Mouse (Mus musculus) cerebellum, adult 9-10 months (tissue): ENCODE measurements around the gene 1700012B09Rik.

Experiments
- DNase-seq: peaks from one replicate; pipeline ENCODE4 v3.0.0; 2022

1700012B09Rik gene

DNA sequence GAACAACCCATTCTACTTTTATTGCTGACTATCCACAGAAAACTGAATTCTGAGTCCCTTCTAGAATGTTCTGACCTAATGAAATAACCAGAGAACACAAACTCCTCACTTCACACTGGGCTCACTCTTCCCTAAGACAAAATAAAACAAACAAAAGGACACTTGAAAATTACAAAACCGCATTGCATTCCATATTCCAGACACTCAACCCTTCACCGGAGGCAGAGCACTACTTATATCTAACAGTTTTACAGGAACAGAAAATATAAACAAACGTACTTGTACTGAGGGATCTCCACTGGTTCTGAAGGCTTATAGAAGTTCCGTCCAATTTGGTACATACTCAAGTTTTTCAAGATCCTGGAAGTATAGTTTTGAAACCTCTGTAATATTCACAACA, 42.5 kb downstream of the 1700012B09Rik start:
- DNase-seq: no peak

DNA sequence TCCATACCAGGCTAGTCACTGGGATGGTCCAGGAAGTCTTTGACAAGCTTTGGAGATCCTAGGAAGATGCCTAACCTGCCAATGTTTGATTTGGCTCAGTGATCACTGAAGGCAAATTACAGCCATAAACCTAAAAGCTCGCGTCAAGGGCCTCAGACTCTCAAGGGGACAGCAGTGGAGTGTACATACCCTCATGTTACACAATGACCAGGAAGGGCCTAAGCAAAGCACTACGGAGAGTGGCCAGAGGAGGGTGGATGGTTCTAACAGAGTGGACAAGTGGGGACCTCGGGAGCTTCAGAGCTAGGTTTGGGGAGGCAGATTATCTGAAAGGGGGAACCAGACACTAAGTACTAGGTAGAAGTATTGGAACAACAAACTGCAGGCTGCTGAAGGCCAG, 44.2 kb downstream of the 1700012B09Rik start:
- DNase-seq: no peak

DNA sequence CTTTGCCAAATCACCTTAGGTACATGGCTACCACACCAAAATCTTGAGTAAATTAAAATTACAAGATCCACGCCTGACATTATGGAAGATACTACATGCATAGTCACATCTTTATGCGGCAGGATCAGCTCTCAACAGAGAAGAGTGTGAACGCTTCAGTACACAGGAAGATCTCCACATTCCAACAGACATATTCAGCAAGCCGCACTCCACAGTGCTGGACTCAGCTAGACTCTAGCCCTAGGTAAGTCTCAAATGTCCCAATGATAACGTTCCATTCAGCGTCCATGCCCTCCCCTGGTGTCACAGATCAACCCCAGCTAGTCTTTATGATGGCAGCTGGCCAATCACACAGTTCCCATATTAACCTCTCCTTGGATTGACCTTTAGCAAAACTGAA, 44.8 kb downstream of the 1700012B09Rik start:
- no peak for DNase-seq

- DNase-seq: no peak
Observed at GRCm38 (mm10) chr9:14724755-14725420, 45.9 kb downstream of the 1700012B09Rik start.

- DNase-seq: no peak
Observed at GRCm38 (mm10) chr9:14721610-14722009, 49.2 kb downstream of the 1700012B09Rik start.

GRCm38 (mm10) chr9:14720384-14720783, 50.4 kb downstream of the 1700012B09Rik start:
- DNase-seq: no peak

DNA sequence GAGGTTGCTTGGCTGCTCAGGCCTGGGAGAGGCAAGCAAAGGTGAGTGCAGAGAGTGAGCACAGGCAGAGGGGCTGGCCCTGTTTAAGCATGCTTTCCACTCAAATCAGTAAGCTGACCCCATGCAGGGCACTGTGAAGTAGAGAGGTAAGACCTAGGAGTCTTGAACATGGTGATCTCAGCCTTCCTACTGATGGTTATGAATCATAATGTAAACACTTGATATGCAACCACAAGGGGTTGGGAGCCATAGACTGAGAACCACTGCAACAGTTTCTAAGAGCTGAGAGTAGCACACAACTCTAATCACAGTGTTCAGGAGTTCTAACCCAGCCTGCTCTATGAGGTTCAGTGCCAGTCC, 52.5 kb downstream of the 1700012B09Rik start:
- DNase-seq: no peak

- no peak for DNase-seq
Observed at GRCm38 (mm10) chr9:14717689-14718331, 53.0 kb downstream of the 1700012B09Rik start.

DNA sequence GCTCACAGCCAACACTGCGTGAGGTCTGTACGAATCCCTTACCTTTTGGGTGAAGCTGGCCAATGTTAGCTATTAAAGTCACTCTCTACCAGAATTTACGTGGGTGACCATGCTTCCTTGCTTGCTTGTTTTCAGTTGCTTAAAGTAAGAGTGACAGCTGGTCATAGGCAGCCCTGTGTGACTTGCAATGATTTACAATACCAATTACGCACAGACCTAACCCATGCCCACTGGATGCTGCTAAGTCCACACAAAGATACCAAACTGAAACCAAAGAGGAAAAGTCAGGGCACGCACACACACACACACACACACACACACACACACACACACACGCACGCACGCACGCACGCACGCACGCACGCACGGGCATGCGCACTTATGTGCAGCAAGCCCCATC, 55.6 kb downstream of the 1700012B09Rik start:
- DNase-seq: no peak

GRCm38 (mm10) chr9:14710910-14711309, 59.9 kb downstream of the 1700012B09Rik start:
- DNase-seq: no peak
